In genomic region chr14:93842686-93843288, GRCm38 (mm10) we compare ENCODE assay signal across 20 mouse cellular contexts. TPM values are rescaled to one million over a fixed set of nuclear protein-coding genes. Genes with fewer than 3 reads are reported as not detected.
DNase-seq lines count a peak whose midpoint lies in the region; ATAC-seq and TF ChIP-seq lines count a peak whose summit lies in the region.
"Had no signal": no experiment of that assay in that cellular context is flagged by ENCODE, and none has a peak within 500 bp of the region (broad histone marks: within the 10 kb centered on the region; RNA-seq: fewer than 3 reads in every experiment).

No protein-coding gene starts in this region.

- no peak overlapping the region for H3K9ac ChIP-seq in forebrain, embryonic 11.5 days (ENCODE audit: low read length)
- H3K9ac ChIP-seq in forebrain, embryonic 13.5 days: no peak overlapping the region
- no peak overlapping the region for H3K9ac ChIP-seq in hindbrain, embryonic 12.5 days
- H3K9ac ChIP-seq in hindbrain, embryonic 14.5 days: no peak overlapping the region
- H3K9ac ChIP-seq in neural tube, embryonic 13.5 days: no peak overlapping the region
- H3K9ac ChIP-seq: forebrain, postnatal 0 days; heart, embryonic 15.5 days had no signal

- TF ChIP-seq CTCF in brain, embryonic 14.5 days (IDR thresholded peaks at IDR 0.05; ENCODE audit: borderline replicate concordance, extremely low read depth, insufficient read depth, insufficient read length): no peak
- no peak for TF ChIP-seq CTCF in left cerebral cortex, adult 2 months (IDR thresholded peaks at IDR 0.05)

- WGBS in forebrain, embryonic 11.5 days: 16% methylated on average over 3 of the region's 3 CpGs
- WGBS in forebrain, embryonic 13.5 days: 4% methylated on average over 3 of the region's 3 CpGs
- WGBS in hindbrain, embryonic 12.5 days: 43% methylated on average over 3 of the region's 3 CpGs
- WGBS in hindbrain, embryonic 14.5 days: 33% methylated on average over 3 of the region's 3 CpGs
- WGBS in neural tube, embryonic 13.5 days: 31% methylated on average over 3 of the region's 3 CpGs

- intact Hi-C loops in left cerebral cortex, adult 2 months (cut with DNase I): no loop called here

- ATAC-seq in forebrain, embryonic 11.5 days (replicated peaks; ENCODE audit: low FRiP score): peak; percentile 79
- ATAC-seq in forebrain, embryonic 13.5 days: no peak; the same call in 1 of the 2 replicates
- peak; percentile 46; the same call in 1 of the 2 replicates for ATAC-seq in hindbrain, embryonic 12.5 days (ENCODE audit: low FRiP score)
- ATAC-seq in hindbrain, embryonic 14.5 days (ENCODE audit: low FRiP score): no peak
- ATAC-seq in neural tube, embryonic 13.5 days (ENCODE audit: low read depth): peak; percentile 43; the same call in 1 of the 2 replicates
- ATAC-seq: forebrain, postnatal 0 days; hindbrain, postnatal 0 days had no signal

- no peak overlapping the region for H3K4me3 ChIP-seq in forebrain, embryonic 11.5 days (ENCODE audit: low read depth, low read length)
- H3K4me3 ChIP-seq in forebrain, embryonic 13.5 days: no peak overlapping the region
- H3K4me3 ChIP-seq in hindbrain, embryonic 12.5 days: no peak overlapping the region
- no peak overlapping the region for H3K4me3 ChIP-seq in hindbrain, embryonic 14.5 days (replicated peaks; ENCODE audit: low read length)
- no peak overlapping the region for H3K4me3 ChIP-seq in neural tube, embryonic 13.5 days
- H3K4me3 ChIP-seq in left cerebral cortex, adult 2 months: no peak overlapping the region
- H3K4me3 ChIP-seq: heart, adult 2 months; heart, embryonic 15.5 days had no signal

- H3K27ac ChIP-seq in forebrain, embryonic 11.5 days (ENCODE audit: low read depth, low read length): peak overlapping the region; percentile 15; the same call in 1 of the 2 replicates
- no peak overlapping the region for H3K27ac ChIP-seq in forebrain, embryonic 13.5 days
- H3K27ac ChIP-seq in hindbrain, embryonic 12.5 days: no peak overlapping the region
- H3K27ac ChIP-seq in hindbrain, embryonic 14.5 days: no peak overlapping the region
- no peak overlapping the region for H3K27ac ChIP-seq in neural tube, embryonic 13.5 days (replicated peaks)
- no peak overlapping the region for H3K27ac ChIP-seq in left cerebral cortex, adult 2 months
- H3K27ac ChIP-seq: heart, adult 2 months; heart, embryonic 15.5 days; hindbrain, postnatal 0 days had no signal

- H3K27me3 ChIP-seq in forebrain, embryonic 11.5 days (ENCODE audit: control insufficient read depth, insufficient read depth, low read length): no peaks in the 10 kb centered on the region
- H3K27me3 ChIP-seq in forebrain, embryonic 13.5 days: no peaks in the 10 kb centered on the region
- no peaks in the 10 kb centered on the region for H3K27me3 ChIP-seq in hindbrain, embryonic 12.5 days
- no peaks in the 10 kb centered on the region for H3K27me3 ChIP-seq in hindbrain, embryonic 14.5 days (ENCODE audit: control insufficient read depth, insufficient read depth, low read length)
- H3K27me3 ChIP-seq in neural tube, embryonic 13.5 days: no peaks in the 10 kb centered on the region
- H3K27me3 ChIP-seq: heart, embryonic 15.5 days had no signal

- H3K9me3 ChIP-seq in forebrain, embryonic 11.5 days (ENCODE audit: control insufficient read depth, low read length): no peaks in the 10 kb centered on the region
- H3K9me3 ChIP-seq in forebrain, embryonic 13.5 days (replicated peaks): no peaks in the 10 kb centered on the region
- no peaks in the 10 kb centered on the region for H3K9me3 ChIP-seq in hindbrain, embryonic 12.5 days (replicated peaks)
- H3K9me3 ChIP-seq in hindbrain, embryonic 14.5 days (ENCODE audit: control insufficient read depth, low read length): no peaks in the 10 kb centered on the region
- H3K9me3 ChIP-seq in neural tube, embryonic 13.5 days: no peaks in the 10 kb centered on the region
- H3K9me3 ChIP-seq: heart, embryonic 15.5 days had no signal

- no peak for TF ChIP-seq POLR2A in brain, embryonic 14.5 days (IDR thresholded peaks at IDR 0.05; ENCODE audit: borderline replicate concordance, extremely low read depth, insufficient read depth, insufficient read length, poor library complexity, severe bottlenecking)

- H3K36me3 ChIP-seq in forebrain, embryonic 11.5 days (ENCODE audit: control insufficient read depth, insufficient read depth, low read length): no peaks in the 10 kb centered on the region
- no peaks in the 10 kb centered on the region for H3K36me3 ChIP-seq in forebrain, embryonic 13.5 days (ENCODE audit: poor library complexity, severe bottlenecking)
- no peaks in the 10 kb centered on the region for H3K36me3 ChIP-seq in hindbrain, embryonic 12.5 days
- H3K36me3 ChIP-seq in hindbrain, embryonic 14.5 days (replicated peaks; ENCODE audit: control insufficient read depth, insufficient read depth): no peaks in the 10 kb centered on the region
- H3K36me3 ChIP-seq in neural tube, embryonic 13.5 days: no peaks in the 10 kb centered on the region
- H3K36me3 ChIP-seq: heart, embryonic 15.5 days had no signal

- no peak overlapping the region for H3K4me2 ChIP-seq in forebrain, embryonic 11.5 days (ENCODE audit: low read depth, low read length, severe bottlenecking)
- no peak overlapping the region for H3K4me2 ChIP-seq in forebrain, embryonic 13.5 days
- H3K4me2 ChIP-seq in hindbrain, embryonic 12.5 days (replicated peaks): no peak overlapping the region
- no peak overlapping the region for H3K4me2 ChIP-seq in hindbrain, embryonic 14.5 days (replicated peaks)
- no peak overlapping the region for H3K4me2 ChIP-seq in neural tube, embryonic 13.5 days
- H3K4me2 ChIP-seq: heart, embryonic 11.5 days; heart, embryonic 15.5 days had no signal

- H3K4me1 ChIP-seq in forebrain, embryonic 11.5 days (replicated peaks; ENCODE audit: control insufficient read depth, insufficient read depth, low read length): 0 out of 2 replicates have a peak, but pooled peaks cover 2% of the 10 kb centered on the region
- H3K4me1 ChIP-seq in forebrain, embryonic 13.5 days: peaks cover 10% of the 10 kb centered on the region; the same call in 1 of the 2 replicates
- H3K4me1 ChIP-seq in hindbrain, embryonic 12.5 days: peaks cover 3% of the 10 kb centered on the region; the same call in 1 of the 2 replicates
- H3K4me1 ChIP-seq in hindbrain, embryonic 14.5 days (replicated peaks; ENCODE audit: control insufficient read depth, insufficient read depth, low read length): no peaks in the 10 kb centered on the region
- peaks cover 10% of the 10 kb centered on the region; the same call in 1 of the 2 replicates for H3K4me1 ChIP-seq in neural tube, embryonic 13.5 days (replicated peaks)
- H3K4me1 ChIP-seq: heart, embryonic 15.5 days had no signal

- DNase-seq in forebrain, embryonic 11.5 days (ENCODE audit: low spot score): no peak
- DNase-seq in hindbrain, embryonic 14.5 days (ENCODE audit: low spot score): no peak
- DNase-seq in brain, embryonic 14.5 days (ENCODE audit: low read depth): peak; percentile 70
- no peak for DNase-seq in left cerebral cortex, adult 2 months (ENCODE audit: extremely low spot score in 1 of 2, low spot score in 2 of 2)
- no peak for DNase-seq in liver
- DNase-seq: adrenal gland, adult 2 months; adrenal gland, postnatal 25 days; cerebellum, adult 2 months; cerebellum, postnatal 10 days; forebrain, postnatal 0 days; gastrocnemius, postnatal 14 days; heart, adult 2 months; heart, postnatal 14 days had no signal

RNA-seq across cellular contexts. Expression of gene Pcdh9, which starts 47.7 kb away (rescaled TPM):
- 54.0 and 54.5 TPM in 2 replicates for polyA plus RNA-seq in forebrain, embryonic 11.5 days (2014; fragmentation: Nextera tagmentation; extraction: Ambion mirVana)
- polyA plus RNA-seq in forebrain, embryonic 13.5 days (2015; fragmentation: Nextera tagmentation; extraction: Ambion mirVana): 99.2 and 100 TPM in 2 replicates
- 98.8 and 104 TPM in 2 replicates for polyA plus RNA-seq in hindbrain, embryonic 12.5 days (2016; fragmentation: Nextera tagmentation; extraction: Ambion mirVana)
- polyA plus RNA-seq in hindbrain, embryonic 14.5 days (2014; fragmentation: Nextera tagmentation; extraction: Ambion mirVana): 177 and 185 TPM in 2 replicates
- polyA plus RNA-seq in brain, embryonic 14.5 days (2012; rRNA removed): 20.3 and 38.5 TPM in 2 replicates
- polyA plus RNA-seq in neural tube, embryonic 13.5 days (2015; fragmentation: Nextera tagmentation; extraction: Ambion mirVana): 103 TPM in 2 replicates
- 100 to 1,000 TPM; 187 to 191 TPM for total RNA-seq in left cerebral cortex, adult 2 months (2021)
- total RNA-seq: hematopoietic stem cell, adult 5-6 weeks had no signal

Comparison
In these comparisons a context has a peak if more than half of its experiments do, and no peak if none do; other contexts are left out.
1. ATAC-seq: peak in forebrain, embryonic 11.5 days (single experiment), hindbrain, embryonic 12.5 days (single experiment) and neural tube, embryonic 13.5 days (single experiment); none in forebrain, embryonic 13.5 days (single experiment) and hindbrain, embryonic 14.5 days (single experiment).